Mouse (Mus musculus) embryonic facial prominence, embryonic 11.5 days (tissue): ENCODE data around the gene Acot8. TPM values are rescaled to one million over a fixed set of nuclear protein-coding genes. Genes with fewer than 3 reads are reported as not detected.

Experiments
- ATAC-seq: fragments of 200-750 bp; cut with Nextera tagmentation; replicated peaks from 2 replicates; pipeline ENCODE4 v1.8.0; 2017; ENCODE audit warnings: low read depth; ENCODE audit not compliant: insufficient number of reproducible peaks, low FRiP score, low TSS enrichment
- DNase-seq: peaks from one replicate; pipeline ENCODE4 v3.0.0-alpha.2; 2015; ENCODE audit warnings: low spot score
- H3K27ac ChIP-seq: fragments of 300-500 bp; sonication (generic); replicated peaks from 2 replicates; pipeline ENCODE4 v1.5.1; 2014; ENCODE audit warnings: mild to moderate bottlenecking, low read depth, low read length, control low read depth
- H3K27me3 ChIP-seq: fragments of 300-500 bp; sonication (generic); 2 replicates; pipeline ENCODE4 v1.6.1; 2014; ENCODE audit warnings: mild to moderate bottlenecking, low read length, moderate library complexity, mixed read lengths; ENCODE audit not compliant: control insufficient read depth, insufficient read depth
- H3K36me3 ChIP-seq: fragments of 300-500 bp; sonication (generic); replicated peaks from 2 replicates; pipeline ENCODE4 v1.6.1; 2014; ENCODE audit warnings: low read depth, mild to moderate bottlenecking, low read length, moderate library complexity, mixed read lengths; ENCODE audit not compliant: control insufficient read depth, insufficient read depth
- H3K4me1 ChIP-seq: fragments of 300-500 bp; sonication (generic); 2 replicates; pipeline ENCODE4 v1.6.1; 2014; ENCODE audit warnings: low read length, mixed read lengths; ENCODE audit not compliant: control insufficient read depth, insufficient read depth
- H3K4me2 ChIP-seq: fragments of 300-500 bp; sonication (generic); 2 replicates; pipeline ENCODE4 v1.6.1; 2014; ENCODE audit warnings: low read depth, mild to moderate bottlenecking, control low read depth, low read length, moderate library complexity
- H3K4me3 ChIP-seq: fragments of 300-500 bp; sonication (generic); 2 replicates; pipeline ENCODE4 v1.5.1; 2014; ENCODE audit warnings: low read depth, low read length, control low read depth
- H3K9ac ChIP-seq: fragments of 300-500 bp; sonication (generic); replicated peaks from 2 replicates; pipeline ENCODE4 v1.6.1; 2014; ENCODE audit warnings: mild to moderate bottlenecking, control low read depth, low read length
- H3K9me3 ChIP-seq: fragments of 300-500 bp; sonication (generic); replicated peaks from 2 replicates; pipeline ENCODE4 v1.6.1; 2016; ENCODE audit warnings: mild to moderate bottlenecking, low read length, inconsistent platforms, mixed read lengths; ENCODE audit not compliant: control insufficient read depth
- WGBS: fragments of 180-500 bp; shearing (Covaris S2); extraction: QIAGEN DNeasy Blood & Tissue Kit; methylation state at CpG from one replicate; pipeline ENCODE4 v1.1.7; 2014; 5-methylcytosine and 5-hydroxymethylcytosine counted together
- polyA plus RNA-seq: library from polyadenylated mRNA; unstranded; fragments of >200 nt; fragmentation: Nextera tagmentation; extraction: Ambion mirVana; gene quantifications from 2 replicates; pipeline ENCODE4 v1.2.1, GENCODE M21; 2014

The Acot8 gene
- 9.6 and 11.6 TPM in 2 replicates for polyA plus RNA-seq

- WGBS: under 1% methylated on average over 47 of the region's 47 CpGs
- H3K9me3 ChIP-seq: no peaks in the 10 kb centered on the region
- DNase-seq: peak; percentile 99
- no peaks in the 10 kb centered on the region for H3K27me3 ChIP-seq
- peak within 1 kb of the TSS; percentile 28 for H3K27ac ChIP-seq
- H3K9ac ChIP-seq: peak within 1 kb of the TSS; percentile 79
- H3K4me1 ChIP-seq: no peaks in the 10 kb centered on the region
- ATAC-seq: peak; percentile 93
- H3K4me3 ChIP-seq: peak within 1 kb of the TSS; percentile 81
- H3K36me3 ChIP-seq: no peaks in the 10 kb centered on the region; the same call in 1 of the 2 replicates
- H3K4me2 ChIP-seq: peak within 1 kb of the TSS; percentile 83
Measured at GRCm38 (mm10) chr2:164804533-164805331, at the start of gene Acot8, which contains the start of gene Zswim3. Gene Acot8, minus strand, starts transcription at chr2:164804882. Gene Zswim3, plus strand, starts transcription at chr2:164805098.

- no peak overlapping the region for H3K4me2 ChIP-seq
- H3K27ac ChIP-seq: no peak overlapping the region
- no peaks in the 10 kb centered on the region for H3K4me1 ChIP-seq
- WGBS: 81% methylated on average over 8 of the region's 8 CpGs
- DNase-seq: no peak
- ATAC-seq: no peak
- no peak overlapping the region for H3K4me3 ChIP-seq
- H3K36me3 ChIP-seq: no peaks in the 10 kb centered on the region
- H3K9me3 ChIP-seq: no peaks in the 10 kb centered on the region
- H3K27me3 ChIP-seq: 0 out of 2 replicates have a peak, but pooled peaks cover 2% of the 10 kb centered on the region
- no peak overlapping the region for H3K9ac ChIP-seq
Measured at GRCm38 (mm10) chr2:164850061-164850460, 45.4 kb upstream of the Acot8 start.

- WGBS: 58% methylated on average over 3 of the region's 3 CpGs
- H3K27me3 ChIP-seq: no peaks in the 10 kb centered on the region
- H3K4me3 ChIP-seq: no peak overlapping the region
- no peaks in the 10 kb centered on the region for H3K9me3 ChIP-seq
- H3K4me1 ChIP-seq: no peaks in the 10 kb centered on the region
- H3K27ac ChIP-seq: no peak overlapping the region
- H3K9ac ChIP-seq: no peak overlapping the region
- DNase-seq (peak; percentile 20), ATAC-seq (no peak)
- no peak overlapping the region for H3K4me2 ChIP-seq
- no peaks in the 10 kb centered on the region for H3K36me3 ChIP-seq
Measured at GRCm38 (mm10) chr2:164845782-164846181, 41.1 kb upstream of the Acot8 start.

- H3K4me1 ChIP-seq: peaks cover 7% of the 10 kb centered on the region; the same call in 1 of the 2 replicates
- no peak overlapping the region for H3K4me3 ChIP-seq
- H3K9me3 ChIP-seq: no peaks in the 10 kb centered on the region
- H3K9ac ChIP-seq: no peak overlapping the region
- no peak overlapping the region for H3K4me2 ChIP-seq
- H3K27me3 ChIP-seq: no peaks in the 10 kb centered on the region
- DNase-seq (no peak), ATAC-seq (no peak)
- H3K36me3 ChIP-seq: no peaks in the 10 kb centered on the region; the same call in 1 of the 2 replicates
- H3K27ac ChIP-seq: no peak overlapping the region
- WGBS: 97% methylated on average over 4 of the region's 4 CpGs
Measured at GRCm38 (mm10) chr2:164835164-164835563, 30.5 kb upstream of the Acot8 start.

- H3K9me3 ChIP-seq: no peaks in the 10 kb centered on the region
- no peak for ATAC-seq
- no peaks in the 10 kb centered on the region for H3K27me3 ChIP-seq
- 44% methylated on average over 8 of the region's 8 CpGs for WGBS
- peak overlapping the region; percentile 99 for H3K4me2 ChIP-seq
- peak overlapping the region; percentile 83 for H3K9ac ChIP-seq
- DNase-seq: no peak
- H3K36me3 ChIP-seq: no peaks in the 10 kb centered on the region; the same call in 1 of the 2 replicates
- no peak overlapping the region for H3K27ac ChIP-seq
- H3K4me3 ChIP-seq: peak overlapping the region; percentile 75
- H3K4me1 ChIP-seq: peaks cover 7% of the 10 kb centered on the region; the same call in 1 of the 2 replicates
Measured at GRCm38 (mm10) chr2:164834531-164834930, 29.8 kb upstream of the Acot8 start.

- no peaks in the 10 kb centered on the region; the same call in 1 of the 2 replicates for H3K36me3 ChIP-seq
- H3K27me3 ChIP-seq: no peaks in the 10 kb centered on the region
- H3K4me3 ChIP-seq: peak within 1 kb of the TSS; percentile 75
- H3K4me1 ChIP-seq: peaks cover 7% of the 10 kb centered on the region; the same call in 1 of the 2 replicates
- peak; percentile 97 for DNase-seq
- WGBS: under 1% methylated on average over 31 of the region's 31 CpGs
- ATAC-seq: peak; percentile 60
- H3K4me2 ChIP-seq: peak within 1 kb of the TSS; percentile 99
- peak within 1 kb of the TSS; percentile 59 for H3K27ac ChIP-seq
- H3K9ac ChIP-seq: peak within 1 kb of the TSS; percentile 83
- no peaks in the 10 kb centered on the region for H3K9me3 ChIP-seq
Measured at GRCm38 (mm10) chr2:164833314-164833959, 28.8 kb upstream of the Acot8 start, which contains the start of gene Neurl2. Gene Neurl2, minus strand, starts transcription at chr2:164833456.

- Histone ChIP-seq H3K9ac (peak within 1 kb of the TSS; percentile 83), H3K27ac (peak within 1 kb of the TSS; percentile 59), H3K4me1 (peaks cover 7% of the 10 kb centered on the region; the same call in 1 of the 2 replicates), H3K36me3 (no peaks in the 10 kb centered on the region; the same call in 1 of the 2 replicates), H3K4me3 (peak within 1 kb of the TSS; percentile 75), H3K9me3 (no peaks in the 10 kb centered on the region), H3K27me3 (no peaks in the 10 kb centered on the region), H3K4me2 (peak within 1 kb of the TSS; percentile 99)
- WGBS: 2% methylated on average over 35 of the region's 35 CpGs
- peak; percentile 64 for ATAC-seq
- peak; percentile 78 for DNase-seq
Measured at GRCm38 (mm10) chr2:164832748-164833301, 28.1 kb upstream of the Acot8 start, which contains the start of gene Ctsa. Gene Ctsa, plus strand, starts transcription at chr2:164832873.
